Mouse (Mus musculus): ENCODE data around the gene Rbm18.

Gene Rbm18

DNA sequence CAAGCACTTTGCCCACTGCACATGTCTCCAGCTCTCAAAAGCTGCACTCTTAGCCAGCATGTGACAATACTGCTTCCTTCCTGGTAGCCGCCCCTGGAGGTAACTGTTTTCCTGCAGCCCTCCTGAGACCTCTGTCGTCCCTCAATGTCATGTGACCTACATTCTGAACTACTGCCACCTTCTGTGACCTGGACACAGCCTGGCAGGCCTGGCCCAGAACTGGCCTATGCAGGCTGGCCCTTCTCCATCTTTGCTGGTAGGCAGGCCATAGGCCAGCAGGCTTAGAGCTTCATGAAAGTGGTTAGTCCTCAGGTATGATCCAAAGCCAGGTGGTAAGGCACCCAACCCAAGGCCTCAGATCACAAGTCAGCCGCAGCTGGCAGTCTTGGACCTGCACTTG, 62.8 kb downstream of the Rbm18 start:
- DNase-seq (ENCODE audit: low read depth, low spot score) = peak; percentile 3

DNA sequence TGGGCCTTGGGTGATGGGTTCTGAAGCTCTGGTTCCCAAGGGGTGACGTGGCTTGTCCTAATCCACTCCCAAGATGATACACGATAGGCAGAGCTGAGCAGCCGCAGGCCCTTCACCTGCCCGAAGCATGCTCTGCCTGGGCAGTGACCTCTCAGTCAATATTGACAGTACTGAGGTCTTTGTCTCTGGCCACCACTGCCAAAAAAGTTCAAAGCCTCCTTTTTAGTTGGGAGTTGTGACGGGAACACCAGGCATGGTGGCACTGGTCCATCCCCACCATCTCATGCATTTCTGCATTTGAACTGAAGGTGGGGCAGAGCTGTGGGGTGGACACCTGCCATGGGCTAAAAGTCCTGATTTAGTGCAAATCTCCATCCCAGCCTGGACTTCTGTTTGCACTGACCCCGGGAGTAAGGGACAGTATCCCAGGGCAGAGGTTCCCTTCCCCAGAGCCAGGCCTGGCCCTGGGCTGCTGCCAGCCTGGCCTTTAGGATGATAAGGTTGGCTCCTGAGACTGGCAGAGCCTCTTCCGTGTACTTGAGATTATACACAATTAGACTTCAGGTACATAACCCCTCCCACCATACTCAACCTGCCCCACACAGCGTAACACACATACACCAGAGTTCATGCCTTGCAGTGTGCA, 64.8 kb downstream of the Rbm18 start:
- DNase-seq (ENCODE audit: low read depth, low spot score) = no peak

DNA sequence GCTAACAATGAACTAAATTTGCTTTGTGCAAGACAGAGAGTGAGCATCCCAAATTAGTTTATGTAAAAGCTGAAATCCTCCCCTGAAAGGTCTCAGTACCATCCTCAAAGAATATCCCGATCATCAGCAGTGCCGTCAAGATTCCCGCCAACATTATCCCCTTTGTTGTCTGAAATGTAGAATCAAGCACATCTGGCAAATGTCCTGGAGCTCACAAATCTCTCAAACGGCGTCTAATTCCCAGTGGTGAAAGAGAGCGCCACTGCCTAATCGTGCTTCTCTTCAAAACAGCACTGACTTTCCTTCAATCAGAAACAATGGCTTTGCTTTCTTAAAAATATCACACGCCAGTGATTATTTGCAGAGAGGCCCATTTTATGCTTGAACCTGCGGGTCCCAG, 69.4 kb downstream of the Rbm18 start:
- no peak for DNase-seq (ENCODE audit: low read depth, low spot score)

Data from skeletal muscle tissue, adult 2 months (tissue).